8 mouse cellular contexts compared by ENCODE assay signal in the genomic region with DNA sequence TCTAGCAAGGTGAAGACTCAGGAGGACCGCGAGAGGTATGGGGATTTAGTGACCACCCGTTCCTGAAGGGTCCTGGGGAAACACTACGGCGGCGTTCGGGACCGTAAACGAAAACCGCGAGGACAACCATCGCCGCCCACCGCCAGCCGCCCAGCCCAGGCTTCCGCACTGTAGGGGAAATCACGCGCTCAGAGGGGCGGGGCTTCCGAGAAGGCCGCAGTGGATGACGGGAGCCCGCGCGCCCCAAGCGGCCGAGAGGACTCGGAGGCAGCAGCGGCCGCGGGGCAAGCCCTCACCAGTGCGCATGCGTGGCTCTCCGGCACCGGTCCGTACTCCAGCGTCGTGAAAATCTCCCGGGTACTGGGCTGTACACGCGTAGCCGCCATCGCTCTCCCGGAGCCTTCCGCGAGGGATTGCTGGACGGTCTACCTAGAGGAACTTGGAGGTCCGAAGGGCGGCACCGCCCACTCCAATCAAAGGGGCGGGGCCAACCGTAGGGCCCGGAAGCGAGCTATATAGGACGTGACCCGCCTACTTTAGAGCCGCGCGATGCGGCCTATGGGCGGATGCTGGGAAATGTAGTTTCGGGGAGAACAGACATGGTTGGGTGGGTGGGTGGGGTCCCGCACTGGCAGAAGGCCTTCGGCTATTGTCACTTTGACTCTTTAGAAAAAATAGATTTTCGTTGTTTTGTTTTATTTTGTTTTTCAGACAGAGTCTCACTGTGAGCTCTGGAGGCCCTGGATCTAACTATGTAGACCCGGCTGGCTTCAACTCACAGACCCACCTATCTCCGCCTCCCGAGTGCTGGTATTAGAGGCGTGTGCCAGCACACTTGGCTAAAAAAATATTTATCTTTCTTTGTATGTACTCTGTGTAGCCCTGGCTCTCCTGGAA. TPM values are rescaled to one million over a fixed set of nuclear protein-coding genes. Genes with fewer than 3 reads are reported as not detected.
A peak's percentile ranks its signal among the peaks of the same experiment; 100 is the strongest.
DNase-seq lines count a peak whose midpoint lies in the region; ATAC-seq lines count a peak whose summit lies in the region.

Pih1d1 (plus strand) TSS at position 208 of the 897 bp plus-strand sequence.
Aldh16a1 (minus strand) TSS at position 489 of the 897 bp plus-strand sequence.

- H3K9me3 ChIP-seq in heart, embryonic 14.5 days (ENCODE audit: control insufficient read depth, low read length): no peaks in the 10 kb centered on the region
- H3K9me3 ChIP-seq in liver, embryonic 13.5 days (replicated peaks): no peaks in the 10 kb centered on the region
- no peaks in the 10 kb centered on the region for H3K9me3 ChIP-seq in stomach, embryonic 16.5 days (replicated peaks; ENCODE audit: control insufficient read depth, low read length)

- peak within 1 kb of the TSS; percentile 74 for H3K4me2 ChIP-seq in heart, embryonic 14.5 days (ENCODE audit: low read length)
- H3K4me2 ChIP-seq in liver, embryonic 13.5 days: peak within 1 kb of the TSS; percentile 85
- peak within 1 kb of the TSS; percentile 88 for H3K4me2 ChIP-seq in stomach, embryonic 16.5 days (ENCODE audit: low read depth, low read length)

- WGBS in heart, embryonic 14.5 days: 4% methylated on average over 64 of the region's 69 CpGs
- 2% methylated on average over 69 of the region's 69 CpGs for WGBS in liver, embryonic 13.5 days (ENCODE audit: insufficient replicate concordance)
- WGBS in stomach, embryonic 16.5 days: 2% methylated on average over 66 of the region's 69 CpGs

- H3K27ac ChIP-seq in heart, embryonic 14.5 days (replicated peaks in 1 of 2; ENCODE audit: control insufficient read depth in 1 of 2, insufficient read depth in 1 of 2, low read depth in 2 of 2, low read length in 2 of 2): peak within 1 kb of the TSS; percentile 96 to 98
- peak within 1 kb of the TSS; percentile 84 for H3K27ac ChIP-seq in liver, embryonic 13.5 days
- H3K27ac ChIP-seq in stomach, embryonic 16.5 days (ENCODE audit: low read length): peak within 1 kb of the TSS; percentile 97

- H3K9ac ChIP-seq in heart, embryonic 14.5 days (ENCODE audit: low read length): peak within 1 kb of the TSS; percentile 93
- H3K9ac ChIP-seq in liver, embryonic 13.5 days: peak within 1 kb of the TSS; percentile 82
- peak within 1 kb of the TSS; percentile 92 for H3K9ac ChIP-seq in stomach, embryonic 16.5 days (ENCODE audit: low read length)

- no peaks in the 10 kb centered on the region for H3K27me3 ChIP-seq in heart, embryonic 14.5 days (ENCODE audit: control insufficient read depth, insufficient read depth, low read length)
- H3K27me3 ChIP-seq in liver, embryonic 13.5 days: no peaks in the 10 kb centered on the region
- H3K27me3 ChIP-seq in stomach, embryonic 16.5 days (ENCODE audit: control insufficient read depth, insufficient read depth, low read length): no peaks in the 10 kb centered on the region

- H3K4me3 ChIP-seq in heart, embryonic 14.5 days (ENCODE audit: control insufficient read depth in 1 of 2, insufficient read depth in 1 of 2, low read depth in 1 of 2, low read length in 2 of 2): peak within 1 kb of the TSS; percentile 63 to 84
- H3K4me3 ChIP-seq in liver, embryonic 13.5 days (replicated peaks): peak within 1 kb of the TSS; percentile 70
- H3K4me3 ChIP-seq in stomach, embryonic 16.5 days (replicated peaks; ENCODE audit: low read length): peak within 1 kb of the TSS; percentile 80

- peaks cover 22% of the 10 kb centered on the region for H3K36me3 ChIP-seq in heart, embryonic 14.5 days (ENCODE audit: control insufficient read depth, insufficient read depth, low read length)
- H3K36me3 ChIP-seq in liver, embryonic 13.5 days: peaks cover 10% of the 10 kb centered on the region
- H3K36me3 ChIP-seq in stomach, embryonic 16.5 days (ENCODE audit: control insufficient read depth, insufficient read depth, low read length): no peaks in the 10 kb centered on the region

- peaks cover 4 to 9% of the 10 kb centered on the region in 2 experiments; a peak in 2 of 4 replicates for H3K4me1 ChIP-seq in heart, embryonic 14.5 days (ENCODE audit: control insufficient read depth in 2 of 2, insufficient read depth in 2 of 2, low read length in 2 of 2)
- H3K4me1 ChIP-seq in liver, embryonic 13.5 days (replicated peaks): peaks cover 35% of the 10 kb centered on the region
- peaks cover 33% of the 10 kb centered on the region for H3K4me1 ChIP-seq in stomach, embryonic 16.5 days (ENCODE audit: control insufficient read depth, insufficient read depth, low read length)

- peak; percentile 97 for ATAC-seq in CD4-positive, CD25-positive, alpha-beta regulatory T cell, adult 4 months
- ATAC-seq in heart, embryonic 14.5 days (ENCODE audit: insufficient number of reproducible peaks, insufficient read depth, low FRiP score, low read depth): peak; percentile 93
- ATAC-seq in liver, embryonic 13.5 days (ENCODE audit: low read depth): peak; percentile 92
- peak; percentile 95 for ATAC-seq in stomach, embryonic 16.5 days (ENCODE audit: insufficient read depth, low FRiP score)

- DNase-seq in c-Kit-negative CD71-positive TER-119-positive erythroid progenitor cells, embryonic 14.5 days (ENCODE audit: low read depth, low spot score): peak; percentile 93
- peak; percentile 83 for DNase-seq in fibroblast of lung, adult 2 months (ENCODE audit: low read depth)
- DNase-seq in kidney, postnatal 14 days: peak; percentile 99
- peak; percentile 95 for DNase-seq in liver, embryonic 13.5 days
- DNase-seq in neural tube, embryonic 10.5 days (ENCODE audit: extremely low spot score, low spot score): peak; percentile 97

RNA-seq across cellular contexts. Expression of gene Pih1d1, which starts in this region (rescaled TPM):
- 10 to 100 TPM; 40.4 to 50.6 TPM for polyA plus RNA-seq in CD4-positive, CD25-positive, alpha-beta regulatory T cell, adult 4 months (2017; shearing (Covaris generic))
- polyA plus RNA-seq in heart, embryonic 14.5 days (2014; fragmentation: Nextera tagmentation; extraction: Ambion mirVana): 86.3 and 94.5 TPM in 2 replicates
- polyA plus RNA-seq in liver, embryonic 13.5 days (2015; fragmentation: Nextera tagmentation; extraction: Ambion mirVana): 51.7 and 54.8 TPM in 2 replicates
- polyA plus RNA-seq in stomach, embryonic 16.5 days (2015; fragmentation: Nextera tagmentation; extraction: Ambion mirVana): 81.0 and 81.9 TPM in 2 replicates

RNA-seq across cellular contexts. Expression of gene Aldh16a1, which starts in this region (rescaled TPM):
- polyA plus RNA-seq in CD4-positive, CD25-positive, alpha-beta regulatory T cell, adult 4 months (2017; shearing (Covaris generic)): 10 to 100 TPM; 16.5 to 27.2 TPM
- 27.8 and 31.2 TPM in 2 replicates for polyA plus RNA-seq in heart, embryonic 14.5 days (2014; fragmentation: Nextera tagmentation; extraction: Ambion mirVana)
- polyA plus RNA-seq in liver, embryonic 13.5 days (2015; fragmentation: Nextera tagmentation; extraction: Ambion mirVana): 28.0 and 30.3 TPM in 2 replicates
- polyA plus RNA-seq in stomach, embryonic 16.5 days (2015; fragmentation: Nextera tagmentation; extraction: Ambion mirVana): 39.5 and 49.2 TPM in 2 replicates

Comparison
In these comparisons a context has a peak if more than half of its experiments do, and no peak if none do; other contexts are left out.
1. Peak in every context shown above with its lines: DNase-seq, ATAC-seq, H3K4me3 ChIP-seq and H3K27ac ChIP-seq.